Mouse (Mus musculus): ENCODE measurements around the gene Pnmal2.
A peak's percentile ranks its signal among the peaks of the same experiment; 100 is the strongest.

The Pnmal2 gene

DNA sequence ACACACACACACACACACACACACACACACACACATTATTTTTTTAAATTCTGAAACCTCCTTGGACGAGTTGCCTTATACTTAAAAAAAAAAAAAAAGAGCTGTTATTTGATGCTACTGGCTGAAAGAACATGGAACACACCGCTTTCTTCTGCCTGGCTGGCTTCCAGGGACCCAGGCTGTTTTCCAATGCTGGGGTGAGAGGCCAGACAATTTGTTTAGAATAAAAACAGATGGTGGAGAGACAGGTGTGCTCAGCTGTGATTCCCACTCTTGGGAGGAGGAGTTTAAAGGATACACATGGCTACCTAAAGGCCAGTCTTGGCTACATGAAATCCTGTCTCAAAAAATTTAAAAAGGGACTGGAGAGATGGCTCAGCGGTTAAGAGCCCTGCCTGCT is 43.9 kb downstream of the Pnmal2 start:
- peak; percentile 23 for DNase-seq

DNA sequence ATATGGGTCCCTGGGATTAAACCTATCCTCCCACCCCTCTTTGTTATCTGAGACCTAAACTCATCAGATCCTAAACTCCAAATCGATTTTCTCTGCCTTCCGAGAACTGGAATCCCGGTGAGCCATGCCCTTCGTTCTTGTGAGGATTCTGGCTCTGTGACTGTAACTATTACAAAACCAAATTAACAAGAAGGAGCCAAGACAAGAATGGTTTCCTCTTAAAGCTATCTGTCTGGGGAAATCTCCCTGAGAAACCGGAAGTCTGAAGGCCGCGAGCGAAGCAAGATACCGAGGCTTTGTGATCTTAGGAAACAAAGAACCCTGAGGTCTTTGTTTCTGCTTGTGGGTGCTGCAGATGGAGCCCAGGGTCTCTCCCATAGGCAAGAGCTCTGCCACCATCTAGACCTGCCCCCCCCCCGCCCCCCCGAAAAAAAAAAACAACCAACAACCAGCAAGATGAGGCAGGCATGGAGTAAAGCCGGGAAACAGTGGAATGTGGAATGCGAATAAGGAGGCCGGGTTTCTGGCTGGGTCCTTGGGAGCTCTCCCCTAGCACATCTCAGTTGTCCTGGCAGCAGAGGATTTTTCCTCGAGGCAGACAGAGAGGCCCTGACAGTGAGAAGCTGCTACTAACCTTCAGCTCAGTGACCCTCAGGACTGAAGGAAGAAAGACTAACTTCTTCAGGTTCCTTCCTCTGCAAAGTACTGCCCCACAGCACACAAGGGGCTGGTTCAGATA is 45.7 kb downstream of the Pnmal2 start:
- DNase-seq = no peak

DNA sequence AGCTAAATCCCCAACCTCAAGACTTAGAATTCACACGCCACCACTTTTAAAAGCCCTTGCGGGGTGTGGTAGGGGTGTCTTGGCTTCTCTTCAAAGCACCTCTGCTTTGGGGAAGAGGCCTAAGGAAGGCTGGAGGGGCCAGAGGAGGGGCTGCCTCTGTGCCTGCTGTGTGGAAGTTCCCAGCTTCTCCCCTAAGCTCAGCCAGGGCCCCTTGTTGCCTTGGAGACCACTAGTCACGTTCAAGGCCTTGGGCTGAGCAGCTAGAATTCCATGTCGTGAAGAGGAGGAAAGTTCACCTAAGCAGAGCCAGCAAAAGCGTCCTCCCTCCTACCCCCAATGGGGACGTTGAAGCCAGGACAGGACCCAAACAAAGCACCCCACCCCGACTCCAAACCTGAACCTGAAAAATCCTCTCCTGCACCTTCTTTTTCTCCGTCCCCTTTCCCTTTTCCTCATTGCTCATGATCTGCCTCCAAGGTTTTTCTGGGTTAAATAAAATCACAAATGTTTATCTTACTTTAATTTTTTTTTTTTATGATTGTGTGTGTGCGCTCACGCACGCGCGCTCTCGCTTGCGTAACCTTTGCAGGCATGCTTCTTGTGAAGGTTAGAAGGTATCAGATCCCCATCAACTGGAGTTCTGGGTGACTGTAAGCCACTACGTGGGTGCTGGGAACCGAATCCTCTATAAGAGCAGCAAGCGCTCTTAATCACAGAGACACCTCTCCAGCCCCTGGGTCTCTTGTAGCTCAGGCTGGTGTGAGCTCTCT is 47.4 kb downstream of the Pnmal2 start:
- DNase-seq = no peak

DNA sequence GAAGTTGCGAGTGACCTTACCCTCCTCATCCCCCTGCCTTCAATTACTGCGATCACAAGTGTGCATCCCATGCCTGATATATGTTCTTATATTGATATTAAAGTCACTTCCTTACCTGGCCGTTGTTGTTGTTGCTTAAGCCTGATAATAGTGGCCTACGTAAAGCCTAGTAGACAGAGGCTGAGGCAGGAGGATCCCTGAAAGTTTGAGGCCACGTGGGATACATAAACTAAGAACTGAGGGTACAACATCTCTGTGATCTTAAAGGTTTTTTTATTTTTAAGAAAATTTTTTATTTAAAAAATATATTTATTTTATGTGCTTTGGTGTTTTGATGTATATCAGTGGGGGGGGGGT is 47.9 kb downstream of the Pnmal2 start, which contains the start of gene Ccdc8:
Gene Ccdc8 (plus strand): TSS at position 258 of the 357 bp plus-strand sequence.
- no peak for DNase-seq

DNA sequence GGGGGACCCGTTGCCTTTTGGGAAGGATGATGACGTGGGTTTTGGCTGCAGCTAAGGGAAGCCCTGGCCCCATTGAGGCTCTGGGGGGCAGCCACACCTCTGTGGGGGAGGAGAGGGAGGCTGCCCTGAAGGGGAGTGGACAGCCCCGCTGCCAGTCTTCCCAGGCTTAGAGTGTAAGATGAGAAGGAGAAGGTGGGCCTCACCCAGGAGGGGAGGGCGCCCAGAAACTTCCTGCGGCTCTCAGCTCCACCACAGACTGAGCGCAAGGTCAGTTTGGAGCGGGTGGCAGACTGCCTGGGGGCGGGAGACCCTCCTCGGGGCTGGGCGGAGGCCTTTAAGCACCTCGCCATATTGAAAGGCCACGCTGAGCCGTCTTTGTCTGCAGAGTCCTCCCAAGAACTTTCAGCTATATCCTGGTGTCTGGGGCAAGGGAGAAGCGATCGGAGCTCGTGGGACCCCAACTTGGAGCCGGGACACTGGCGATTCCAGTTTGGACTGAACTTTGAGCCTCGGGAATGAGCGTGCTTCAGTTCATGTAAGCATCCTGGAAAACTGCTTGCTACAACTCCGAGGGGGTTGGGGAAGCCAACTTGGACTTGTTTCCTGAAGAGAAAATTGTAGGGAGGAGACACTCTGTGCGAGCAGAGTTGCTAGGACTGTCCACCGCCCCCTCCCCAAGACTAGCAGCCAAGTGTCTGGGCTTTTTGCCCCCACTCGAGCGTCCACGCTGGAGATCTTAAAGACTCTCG is 49.3 kb downstream of the Pnmal2 start:
- peak; percentile 45 for DNase-seq

DNA sequence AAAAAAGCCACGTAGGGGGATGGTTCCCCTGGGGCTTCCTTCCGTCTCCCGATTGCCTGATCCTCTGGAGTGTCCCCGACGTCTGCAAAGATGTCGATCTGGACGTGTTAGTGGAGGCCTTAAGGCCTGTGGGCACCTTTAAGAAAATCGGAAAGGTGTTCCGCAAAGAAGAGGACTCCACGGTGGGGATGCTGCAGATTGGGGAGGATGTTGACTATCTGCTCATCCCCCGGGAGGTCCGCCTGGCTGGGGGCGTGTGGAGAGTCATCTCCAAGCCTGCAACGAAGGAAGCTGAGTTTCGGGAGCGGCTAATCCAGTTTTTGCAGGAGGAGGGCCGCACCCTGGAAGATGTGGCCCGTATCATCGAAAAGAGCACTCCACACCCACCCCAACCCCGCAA is 49.9 kb downstream of the Pnmal2 start:
- no peak for DNase-seq

DNA sequence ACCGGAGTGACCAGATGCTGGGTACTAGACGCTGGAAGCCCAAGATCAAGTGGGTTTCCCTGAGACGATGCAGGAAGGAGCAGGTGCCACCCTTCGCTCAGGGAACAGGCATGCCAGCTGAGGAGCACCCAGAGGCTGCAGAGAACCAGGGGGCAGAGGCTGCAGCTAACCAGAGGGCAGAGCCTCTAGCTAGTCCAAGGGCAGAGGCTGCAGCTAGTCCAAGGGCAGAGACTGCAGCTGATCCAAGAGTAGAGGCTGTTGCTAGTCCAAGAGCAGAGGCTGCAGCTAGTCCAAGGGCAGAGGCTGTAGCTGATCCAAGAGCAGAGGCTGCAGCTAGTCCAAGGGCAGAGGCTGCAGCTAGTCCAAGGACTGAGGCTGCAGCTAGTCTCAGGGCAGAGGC is 50.9 kb downstream of the Pnmal2 start:
- no peak for DNase-seq

All from kidney, adult 18-20 months (tissue).